Mouse (Mus musculus): ENCODE measurements around the gene Prkg1.

Gene Prkg1

DNA sequence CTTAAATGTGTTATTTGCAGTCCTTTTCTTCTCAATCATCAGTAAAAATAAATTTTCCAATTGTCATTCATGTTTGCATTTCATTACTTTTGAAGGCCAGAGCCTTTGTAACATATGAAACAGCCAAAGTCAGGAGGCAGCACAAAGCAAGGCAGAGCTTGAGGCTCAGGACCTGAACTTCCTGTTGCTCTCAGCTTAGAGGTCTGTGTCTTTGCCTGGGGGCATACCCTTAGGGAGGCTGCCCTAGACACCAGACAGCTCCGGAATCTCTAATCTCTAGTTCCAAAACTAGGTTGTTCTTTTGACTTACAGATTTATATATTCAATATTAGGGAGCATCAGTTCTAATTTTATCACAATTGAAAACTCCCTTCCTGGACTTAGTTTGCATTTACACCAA lies 700.1 kb downstream of the Prkg1 start:
- no peak for DNase-seq (ENCODE audit: low read depth, low spot score)

DNA sequence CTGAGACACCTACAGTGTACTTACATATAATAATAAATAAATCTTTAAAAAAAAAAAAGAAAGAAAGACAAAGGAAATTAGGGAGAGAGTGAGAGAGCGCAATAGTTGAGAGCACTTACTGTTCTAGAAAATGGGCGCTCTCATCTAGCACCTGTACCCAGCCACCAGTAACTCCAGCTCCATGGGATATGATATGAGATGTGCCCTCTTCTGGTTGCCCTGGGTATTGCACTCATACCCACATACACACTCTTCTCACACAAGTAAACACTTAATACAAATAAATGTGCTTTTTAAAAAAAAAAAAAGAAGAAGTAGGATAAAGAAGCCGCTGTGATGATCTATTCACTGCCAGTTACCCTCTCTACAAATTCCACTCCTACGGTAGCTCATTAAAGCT lies 718.2 kb downstream of the Prkg1 start:
- no peak for DNase-seq (ENCODE audit: low read depth, low spot score)

GRCm38 (mm10) chr19:31040948-31041847 lies 723.6 kb downstream of the Prkg1 start:
- DNase-seq (ENCODE audit: low read depth, low spot score): no peak

DNA sequence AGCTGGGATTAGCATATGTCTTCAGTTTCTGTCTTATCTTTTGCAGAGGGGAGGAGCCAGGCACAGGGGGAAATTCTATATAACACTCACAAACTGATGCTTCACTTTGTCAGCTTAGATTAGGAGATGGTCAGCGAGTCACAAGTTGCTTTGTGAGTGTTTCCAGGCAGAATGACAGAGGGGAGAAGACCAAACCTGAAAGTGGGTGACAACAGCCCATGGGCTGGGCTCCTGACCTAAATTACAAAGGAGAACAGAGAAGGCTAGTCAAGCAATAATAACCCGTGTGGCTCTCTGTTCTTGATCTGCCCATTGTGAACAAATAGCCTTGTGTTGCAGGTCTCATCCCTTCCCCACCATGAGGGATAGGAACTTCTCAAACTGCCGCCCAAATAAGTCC lies 725.9 kb downstream of the Prkg1 start:
- DNase-seq (ENCODE audit: low read depth, low spot score): no peak

- no peak for DNase-seq (ENCODE audit: low read depth, low spot score)
These were observed 733.2 kb downstream of the Prkg1 start for GRCm38 (mm10) chr19:31031596-31031995.

DNA sequence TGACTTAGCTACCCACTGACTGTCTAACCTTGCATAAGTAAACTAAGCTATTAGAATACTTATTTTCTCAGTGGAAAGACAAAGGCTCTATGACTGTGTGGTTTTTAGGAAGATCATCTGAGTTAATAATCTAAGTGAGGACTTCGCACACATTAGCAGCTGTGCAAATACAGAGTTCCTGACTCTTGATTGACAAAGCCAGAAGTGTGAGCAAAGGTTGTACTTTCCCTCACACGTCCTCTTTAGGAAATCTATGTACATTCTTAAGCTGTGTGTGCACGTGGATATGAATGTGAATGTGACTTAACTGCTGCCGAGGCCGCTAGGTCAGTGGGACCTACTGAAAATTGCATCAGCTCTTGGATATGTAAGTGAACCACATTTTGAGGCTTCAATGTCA lies 738.0 kb downstream of the Prkg1 start:
- no peak for DNase-seq (ENCODE audit: low read depth, low spot score)

DNA sequence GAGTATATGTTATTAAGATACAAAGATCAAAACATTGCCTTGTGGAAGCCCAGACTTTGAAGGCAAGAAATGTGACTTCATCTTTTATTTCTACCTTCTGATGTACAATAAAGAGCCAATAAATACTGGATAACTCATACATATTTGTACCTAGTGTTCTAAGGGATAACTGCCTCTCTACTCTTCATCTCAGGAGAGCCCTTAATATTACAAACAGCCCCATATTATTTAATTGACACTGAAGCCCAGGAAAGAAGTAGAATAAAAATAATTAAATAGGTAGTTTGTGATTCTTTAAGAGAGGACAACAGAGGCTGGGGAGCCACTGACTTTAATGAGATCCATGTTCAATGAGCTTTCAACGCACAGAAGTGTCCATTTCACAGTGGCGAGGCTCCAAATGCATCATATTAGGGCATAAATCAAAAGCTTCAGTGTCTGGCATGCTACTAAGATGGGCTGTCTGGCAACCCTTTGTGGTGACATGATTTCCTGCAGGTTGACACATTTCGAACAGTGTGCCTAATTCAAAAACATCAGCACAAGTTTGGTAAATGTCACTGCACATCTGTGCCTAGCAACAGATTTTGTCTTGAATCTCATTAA lies 753.2 kb downstream of the Prkg1 start:
- no peak for DNase-seq (ENCODE audit: low read depth, low spot score)

- DNase-seq (ENCODE audit: low read depth, low spot score): no peak
These were observed 766.3 kb downstream of the Prkg1 start for GRCm38 (mm10) chr19:30998572-30998971.

GRCm38 (mm10) chr19:30990390-30990789 lies 774.4 kb downstream of the Prkg1 start:
- no peak for DNase-seq (ENCODE audit: low read depth, low spot score)

- no peak for DNase-seq (ENCODE audit: low read depth, low spot score)
These were observed 782.4 kb downstream of the Prkg1 start for GRCm38 (mm10) chr19:30982436-30982835.

DNA sequence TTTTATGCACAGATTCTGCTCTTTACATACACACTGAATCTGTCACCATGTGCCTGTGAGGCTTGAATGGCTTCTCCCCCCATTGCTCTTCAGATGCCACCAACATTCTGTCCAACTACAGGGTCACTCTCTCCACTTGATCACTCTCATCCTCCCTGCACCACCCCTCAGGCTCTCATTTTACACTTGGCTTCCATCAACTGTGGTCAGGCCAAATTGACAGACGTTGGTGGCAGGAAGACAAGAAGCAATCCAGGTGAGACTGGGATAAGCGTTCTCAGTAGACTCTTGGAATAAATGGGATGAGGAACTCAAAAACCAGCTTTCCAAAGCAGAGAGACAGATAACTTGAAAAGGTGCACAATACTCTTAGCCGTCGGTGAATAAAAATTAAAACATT lies 786.7 kb downstream of the Prkg1 start:
- no peak for DNase-seq (ENCODE audit: low read depth, low spot score)

DNA sequence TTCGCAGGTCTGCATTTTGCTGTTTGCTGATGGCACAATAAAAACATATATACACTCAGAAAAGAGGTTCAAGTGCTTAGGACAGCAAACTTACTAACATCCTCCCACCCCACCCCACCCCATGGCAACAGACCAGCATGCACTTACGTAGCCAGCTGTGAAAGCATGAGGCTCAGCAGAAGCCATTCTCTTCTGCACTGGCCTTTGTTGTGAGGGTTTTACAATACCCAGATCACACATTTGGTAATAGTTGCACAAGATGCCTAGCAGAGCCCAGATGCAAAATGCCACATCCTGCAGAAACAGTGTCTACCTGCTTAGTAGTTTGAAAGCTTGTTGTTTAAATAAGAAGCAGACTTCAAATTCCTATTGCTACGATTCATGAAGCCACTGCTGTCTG lies 814.2 kb downstream of the Prkg1 start:
- DNase-seq (ENCODE audit: low read depth, low spot score): no peak

DNA sequence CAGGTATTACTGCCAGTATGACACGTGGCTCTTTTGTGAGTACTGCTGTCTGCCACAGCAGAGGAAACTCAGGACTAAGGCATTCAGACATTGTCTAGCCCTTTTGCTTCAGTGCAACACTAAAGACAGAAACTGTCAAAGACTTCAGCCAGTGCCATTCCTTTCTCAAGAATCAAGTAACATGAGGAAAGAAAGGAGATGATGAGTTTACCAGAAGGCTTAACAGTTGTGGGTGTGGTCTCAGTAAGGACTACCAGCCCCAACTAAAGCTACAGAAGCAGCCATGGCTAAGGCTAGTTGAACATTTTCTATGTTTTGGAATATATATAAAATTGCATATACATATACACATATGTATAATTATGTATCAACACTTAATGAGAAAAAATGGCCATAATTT lies 816.6 kb downstream of the Prkg1 start:
- no peak for DNase-seq (ENCODE audit: low read depth, low spot score)

GRCm38 (mm10) chr19:30942369-30942992 lies 822.4 kb downstream of the Prkg1 start:
- DNase-seq (ENCODE audit: low read depth, low spot score): no peak

DNA sequence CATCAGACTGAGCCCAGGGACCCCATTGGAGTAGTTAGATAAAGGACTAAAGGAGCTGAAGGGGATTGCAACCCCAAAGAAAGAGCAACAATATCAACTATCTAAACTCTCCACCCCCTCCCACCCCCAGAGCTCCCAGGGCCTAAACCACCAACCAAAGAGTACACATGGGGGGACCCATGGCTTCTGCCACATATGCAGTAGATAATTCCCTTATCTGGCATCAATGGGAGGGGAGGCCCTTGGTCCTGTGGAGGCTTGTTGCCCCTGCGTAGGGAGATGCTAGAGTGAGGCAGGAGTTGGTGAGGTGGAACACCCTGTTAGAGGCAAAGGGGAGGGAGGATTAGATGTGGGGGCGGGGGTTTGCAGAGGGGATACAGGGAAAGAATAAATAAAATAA lies 826.8 kb downstream of the Prkg1 start:
- DNase-seq (ENCODE audit: low read depth, low spot score): no peak

DNA sequence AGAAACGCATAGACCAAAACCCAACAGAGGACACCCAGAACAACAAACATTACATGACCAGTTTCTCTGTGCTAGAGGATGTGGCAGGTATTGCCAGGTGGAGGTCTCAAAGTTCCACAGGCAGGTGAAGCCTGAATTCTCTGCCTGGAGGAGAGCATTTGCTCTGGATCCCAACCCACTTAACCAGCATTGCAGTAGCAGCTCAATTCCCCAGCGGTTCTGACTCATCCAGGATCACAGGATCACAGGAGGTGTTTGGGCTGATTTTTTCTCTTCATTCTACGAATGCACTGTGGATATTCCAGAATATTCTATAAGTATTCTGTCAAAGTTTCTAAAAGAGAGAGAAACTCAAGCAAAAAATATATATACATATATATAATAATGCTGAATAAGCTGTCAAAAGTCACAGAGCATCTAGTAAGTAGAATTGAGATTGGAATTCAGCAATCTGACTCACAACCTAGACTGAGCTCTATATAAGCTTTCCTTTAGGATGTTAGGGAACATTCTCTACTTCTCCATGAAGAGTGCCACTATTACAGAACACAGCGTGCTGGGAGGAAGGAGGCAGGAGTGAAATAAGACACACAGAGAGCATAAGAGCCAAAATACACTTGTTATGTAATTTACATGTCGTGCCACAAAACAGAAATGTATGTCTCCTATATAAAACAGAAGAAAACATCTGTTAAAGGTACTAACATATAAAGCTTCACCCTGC lies 833.2 kb downstream of the Prkg1 start:
- no peak for DNase-seq (ENCODE audit: low read depth, low spot score)

DNA sequence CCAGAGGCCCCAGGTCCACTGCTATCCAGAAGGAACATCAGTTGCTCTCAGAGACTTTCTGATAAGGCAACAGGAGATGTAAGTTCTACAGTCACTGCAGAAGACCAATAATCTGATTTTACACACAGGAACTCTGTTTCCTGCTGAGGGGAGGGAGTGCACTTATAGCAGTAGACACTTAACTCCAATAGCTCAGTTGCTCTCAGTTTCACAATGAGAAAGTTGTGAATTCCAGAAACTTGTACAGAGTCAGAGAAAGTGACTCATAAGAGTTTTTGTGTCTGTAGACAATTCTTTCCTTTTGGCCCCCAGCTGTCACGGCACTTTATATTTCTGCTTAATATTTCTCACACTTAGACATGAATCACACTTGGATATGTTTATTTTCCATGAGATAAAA lies 840.8 kb downstream of the Prkg1 start:
- no peak for DNase-seq (ENCODE audit: low read depth, low spot score)

DNA sequence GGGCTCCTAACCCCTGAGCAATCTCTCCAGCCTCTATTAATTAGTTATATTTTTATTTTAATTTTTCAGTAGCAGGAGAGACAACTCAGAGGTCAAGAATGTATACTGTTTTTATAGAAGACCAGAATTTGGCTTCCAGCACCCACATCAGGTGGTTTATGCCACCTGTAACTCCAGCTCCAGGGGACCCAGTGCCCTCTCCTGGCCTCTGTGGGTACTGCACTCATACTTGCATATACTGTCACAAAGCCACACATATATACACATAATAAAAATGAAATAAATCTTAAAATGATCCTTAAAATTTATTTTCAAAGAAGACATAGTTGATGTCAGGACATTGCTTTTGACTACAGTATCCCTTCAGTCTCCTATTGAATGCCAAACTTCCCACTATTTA lies 862.5 kb downstream of the Prkg1 start:
- no peak for DNase-seq (ENCODE audit: low read depth, low spot score)

DNA sequence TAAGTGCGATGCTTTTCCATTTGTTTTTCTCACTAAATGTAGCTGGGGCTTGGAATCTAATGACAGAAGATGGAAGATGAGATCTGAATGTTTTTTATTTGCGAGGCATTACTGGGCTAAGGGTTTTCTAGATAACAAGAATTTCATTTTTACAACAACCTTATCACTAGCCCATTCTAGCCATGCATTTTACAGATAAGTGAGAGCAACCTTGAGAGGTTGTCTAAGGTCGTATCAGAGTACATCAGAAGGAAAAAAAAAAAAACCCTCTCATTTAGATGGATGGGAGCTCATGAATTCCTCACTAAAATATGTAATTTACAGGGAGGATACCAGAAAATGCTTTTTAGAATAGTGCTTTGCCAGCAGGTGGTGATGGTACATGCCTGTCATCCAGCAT lies 863.8 kb downstream of the Prkg1 start:
- DNase-seq (ENCODE audit: low read depth, low spot score): no peak

GRCm38 (mm10) chr19:30890377-30890776 lies 874.5 kb downstream of the Prkg1 start:
- DNase-seq (ENCODE audit: low read depth, low spot score): no peak

- no peak for DNase-seq (ENCODE audit: low read depth, low spot score)
These were observed 875.0 kb downstream of the Prkg1 start for GRCm38 (mm10) chr19:30889851-30890250.

GRCm38 (mm10) chr19:30861441-30861840 lies 903.4 kb downstream of the Prkg1 start:
- no peak for DNase-seq (ENCODE audit: low read depth, low spot score)

All from retina, postnatal 7 days (tissue).